Mouse (Mus musculus): ENCODE results near the gene Rnf185. TPM values are rescaled to one million over a fixed set of nuclear protein-coding genes. Genes with fewer than 3 reads are reported as not detected.

The Rnf185 gene
- 35.6 TPM for polyA plus RNA-seq (2014; fragmentation: Illumina TruSeq; extraction: RNeasy Lipid Tissue Mini Kit (QIAGEN cat#74804))

DNA sequence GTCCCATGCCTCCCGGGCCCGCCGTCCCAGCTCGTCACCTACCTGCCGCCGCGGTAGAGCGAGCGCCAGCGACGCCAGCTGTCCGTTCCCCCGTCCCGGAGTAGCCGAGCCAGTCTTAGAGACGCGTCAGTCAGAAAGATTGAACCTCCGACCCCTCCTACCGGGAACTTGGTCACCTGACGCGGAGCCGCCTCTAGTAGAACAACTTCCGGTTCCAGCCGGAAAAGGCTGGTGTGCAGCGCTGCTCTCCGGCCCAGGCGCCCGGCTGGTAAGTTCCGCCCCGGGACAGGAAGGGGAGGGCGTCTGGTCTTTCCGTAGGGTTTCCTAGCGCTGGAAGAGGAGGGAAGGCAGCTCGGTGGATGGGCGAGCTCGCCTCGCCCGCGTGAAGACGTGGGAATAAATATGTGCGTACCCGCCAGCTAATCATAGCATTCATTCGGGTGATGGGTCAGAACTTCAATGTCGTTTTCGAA lies at the start of gene Rnf185:
TSS of gene Rnf185 (minus strand) at position 197 of the 473 bp plus-strand sequence.

DNA sequence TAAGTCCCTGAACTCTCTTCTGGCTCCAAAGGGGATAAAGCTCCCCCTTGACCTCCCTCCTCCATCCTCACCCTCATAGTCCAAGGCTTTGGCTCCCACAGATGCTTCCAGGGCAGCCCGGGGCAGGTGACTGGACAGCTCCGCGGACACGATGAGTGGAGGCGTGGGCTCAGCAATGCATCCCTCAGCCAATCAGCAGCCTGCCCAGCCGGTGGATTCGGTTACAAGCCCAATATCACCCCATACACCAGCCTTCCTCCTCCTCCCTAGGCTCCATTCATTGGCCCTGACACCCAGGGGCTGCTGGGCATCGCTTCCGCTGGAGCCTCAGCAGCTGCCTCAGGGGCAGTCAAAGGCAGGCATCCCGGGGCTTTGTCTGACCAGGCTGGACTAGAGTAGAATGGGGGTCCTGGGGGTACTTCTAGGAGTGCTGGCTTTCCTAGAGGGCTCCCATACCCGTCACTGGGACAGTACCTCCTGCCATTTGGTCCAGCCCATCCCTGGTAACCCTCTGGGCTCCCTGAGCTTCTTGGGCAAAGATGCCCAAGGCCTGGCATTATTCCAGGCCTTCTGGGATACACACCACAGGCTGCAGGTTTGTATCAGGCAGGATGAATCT lies 35.9 kb upstream of the Rnf185 start, which contains the start of gene Pla2g3:
TSS of gene Pla2g3 (plus strand) at position 333 of the 619 bp plus-strand sequence.

DNA sequence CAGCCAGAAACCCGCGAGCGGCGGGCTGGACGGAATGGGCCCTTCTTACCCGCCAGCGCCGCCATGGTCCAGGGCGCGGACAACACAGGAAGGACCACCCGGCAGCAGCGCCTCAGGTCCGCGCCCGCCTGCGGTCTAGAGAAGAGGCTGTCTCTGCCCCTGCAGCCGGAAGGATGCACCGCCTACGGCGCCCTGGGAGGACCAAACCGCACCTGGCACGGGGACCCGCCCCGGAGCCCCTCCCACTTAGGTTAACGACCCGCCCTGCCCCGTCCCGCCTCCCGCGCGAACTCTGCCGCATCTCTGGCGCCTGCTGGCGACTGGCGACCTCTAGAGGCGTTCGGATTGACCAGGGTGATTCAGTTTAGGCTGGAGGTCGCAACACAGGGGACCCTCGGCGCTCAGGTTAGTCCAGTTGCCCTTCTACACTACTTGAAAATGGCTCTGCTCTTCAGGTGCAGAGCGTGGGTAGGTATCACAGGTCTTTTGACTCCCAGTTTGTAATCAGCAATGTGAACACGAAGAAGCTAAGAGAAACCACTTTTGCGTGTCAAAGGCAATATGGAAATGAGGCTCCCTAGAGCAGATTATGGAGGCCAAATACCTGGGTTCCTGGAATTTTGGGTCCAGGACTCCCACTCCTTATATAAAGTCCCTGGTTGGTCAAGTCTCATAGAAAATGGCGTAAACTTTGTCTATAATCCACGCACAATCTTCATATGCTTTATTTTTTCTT lies 43.0 kb downstream of the Rnf185 start, which contains the start of gene Limk2:
TSS of gene Limk2 (minus strand) at position 193 of the 736 bp plus-strand sequence.

Other genes with a start within 250 kb of the Rnf185 start
- gene Eif4enif1, start 250.0 kb downstream of the Rnf185 start, polyA plus RNA-seq (2014; fragmentation: Illumina TruSeq; extraction: RNeasy Lipid Tissue Mini Kit (QIAGEN cat#74804)) = 135 TPM
- 252 TPM for gene Drg1, start 185.9 kb downstream of the Rnf185 start, polyA plus RNA-seq (2014; fragmentation: Illumina TruSeq; extraction: RNeasy Lipid Tissue Mini Kit (QIAGEN cat#74804))
- 32.5 TPM for gene Patz1, start 163.5 kb downstream of the Rnf185 start, polyA plus RNA-seq (2014; fragmentation: Illumina TruSeq; extraction: RNeasy Lipid Tissue Mini Kit (QIAGEN cat#74804))
- 14.0 TPM for gene Pik3ip1, start 122.0 kb downstream of the Rnf185 start, polyA plus RNA-seq (2014; fragmentation: Illumina TruSeq; extraction: RNeasy Lipid Tissue Mini Kit (QIAGEN cat#74804))
- gene Limk2, start 43.2 kb downstream of the Rnf185 start, polyA plus RNA-seq (2014; fragmentation: Illumina TruSeq; extraction: RNeasy Lipid Tissue Mini Kit (QIAGEN cat#74804)) = 7.1 TPM
- not detected for gene Pla2g3, start 35.9 kb upstream of the Rnf185 start, polyA plus RNA-seq (2014; fragmentation: Illumina TruSeq; extraction: RNeasy Lipid Tissue Mini Kit (QIAGEN cat#74804))
- gene Inpp5j, start 52.5 kb upstream of the Rnf185 start, polyA plus RNA-seq (2014; fragmentation: Illumina TruSeq; extraction: RNeasy Lipid Tissue Mini Kit (QIAGEN cat#74804)) = 0.17 TPM
- gene Selenom, start 62.3 kb upstream of the Rnf185 start, polyA plus RNA-seq (2014; fragmentation: Illumina TruSeq; extraction: RNeasy Lipid Tissue Mini Kit (QIAGEN cat#74804)) = 0.68 TPM
- 0.29 TPM for gene Smtn, start 88.2 kb upstream of the Rnf185 start, polyA plus RNA-seq (2014; fragmentation: Illumina TruSeq; extraction: RNeasy Lipid Tissue Mini Kit (QIAGEN cat#74804))
- 44.1 TPM for gene Morc2a, start 196.8 kb upstream of the Rnf185 start, polyA plus RNA-seq (2014; fragmentation: Illumina TruSeq; extraction: RNeasy Lipid Tissue Mini Kit (QIAGEN cat#74804))

Measured in ovary, adult 10 weeks (tissue).